Mouse (Mus musculus): ENCODE results near the gene Mtfr1l.
A peak's percentile ranks its signal among the peaks of the same experiment; 100 is the strongest.

The Mtfr1l gene

GRCm38 (mm10) chr4:134534932-134535786 lies at the start of gene Mtfr1l:
Gene Mtfr1l, minus strand, starts transcription at chr4:134535387.
- peak; percentile 98 for DNase-seq (ENCODE audit: low spot score)

GRCm38 (mm10) chr4:134583513-134583912 lies 48.3 kb upstream of the Mtfr1l start:
- peak; percentile 29 for DNase-seq (ENCODE audit: low spot score)

- no peak for DNase-seq (ENCODE audit: low spot score)
Observed at GRCm38 (mm10) chr4:134581365-134581764, 46.2 kb upstream of the Mtfr1l start.

GRCm38 (mm10) chr4:134580351-134581148 lies 45.4 kb upstream of the Mtfr1l start:
- no peak for DNase-seq (ENCODE audit: low spot score)

- no peak for DNase-seq (ENCODE audit: low spot score)
Observed at GRCm38 (mm10) chr4:134579620-134580019, 44.4 kb upstream of the Mtfr1l start.

- DNase-seq (ENCODE audit: low spot score): no peak
Observed at GRCm38 (mm10) chr4:134579212-134579611, 44.0 kb upstream of the Mtfr1l start.

- DNase-seq (ENCODE audit: low spot score): no peak
Observed at GRCm38 (mm10) chr4:134578407-134578806, 43.2 kb upstream of the Mtfr1l start.

- DNase-seq (ENCODE audit: low spot score): no peak
Observed at GRCm38 (mm10) chr4:134577281-134577680, 42.1 kb upstream of the Mtfr1l start.

GRCm38 (mm10) chr4:134575486-134575885 lies 40.3 kb upstream of the Mtfr1l start:
- no peak for DNase-seq (ENCODE audit: low spot score)

- no peak for DNase-seq (ENCODE audit: low spot score)
Observed at GRCm38 (mm10) chr4:134572449-134573300, 37.5 kb upstream of the Mtfr1l start.

GRCm38 (mm10) chr4:134570704-134571451 lies 35.7 kb upstream of the Mtfr1l start:
- no peak for DNase-seq (ENCODE audit: low spot score)

- no peak for DNase-seq (ENCODE audit: low spot score)
Observed at GRCm38 (mm10) chr4:134569831-134570230, 34.6 kb upstream of the Mtfr1l start.

- no peak for DNase-seq (ENCODE audit: low spot score)
Observed at GRCm38 (mm10) chr4:134569205-134569604, 34.0 kb upstream of the Mtfr1l start.

- no peak for DNase-seq (ENCODE audit: low spot score)
Observed at GRCm38 (mm10) chr4:134567377-134568226, 32.4 kb upstream of the Mtfr1l start.

GRCm38 (mm10) chr4:134564093-134564492 lies 28.9 kb upstream of the Mtfr1l start:
- DNase-seq (ENCODE audit: low spot score): no peak

- DNase-seq (ENCODE audit: low spot score): no peak
Observed at GRCm38 (mm10) chr4:134563624-134564023, 28.4 kb upstream of the Mtfr1l start.

- no peak for DNase-seq (ENCODE audit: low spot score)
Observed at GRCm38 (mm10) chr4:134562014-134562413, 26.8 kb upstream of the Mtfr1l start.

GRCm38 (mm10) chr4:134560699-134561098 lies 25.5 kb upstream of the Mtfr1l start:
- DNase-seq (ENCODE audit: low spot score): no peak

GRCm38 (mm10) chr4:134559154-134559553 lies 24.0 kb upstream of the Mtfr1l start:
- DNase-seq (ENCODE audit: low spot score): no peak

GRCm38 (mm10) chr4:134558570-134559113 lies 23.5 kb upstream of the Mtfr1l start:
- no peak for DNase-seq (ENCODE audit: low spot score)

All from urinary bladder, postnatal 14 days (tissue).